Mouse (Mus musculus): ENCODE data around the gene Fndc7. TPM values are rescaled to one million over a fixed set of nuclear protein-coding genes. Genes with fewer than 3 reads are reported as not detected.
"Not testable (repeated sequence)": the region's sequence is repeated elsewhere in the genome, so short reads cannot be mapped to it uniquely, and the experiment has no call there.

Fndc7 gene
- polyA plus RNA-seq, 1 experiment = 0.26 TPM

- H3K79me2 ChIP-seq (ENCODE audit: control insufficient read depth, insufficient read depth) = no peaks in the 10 kb centered on the region
- no peak overlapping the region for H3ac ChIP-seq (ENCODE audit: control insufficient read depth, insufficient read length)
- H3K4me3 ChIP-seq = no peak overlapping the region
- no peaks in the 10 kb centered on the region for H3K27me3 ChIP-seq (ENCODE audit: control insufficient read depth, insufficient read depth, insufficient read length)
- TF ChIP-seq TCF12 (IDR thresholded peaks at IDR 0.05; ENCODE audit: insufficient read depth, poor library complexity, severe bottlenecking) (no peak), POLR2A (IDR thresholded peaks at IDR 0.05; ENCODE audit: insufficient read length, low read depth) (no peak), MYOG (IDR thresholded peaks at IDR 0.05; ENCODE audit: control insufficient read depth in 1 of 3, insufficient read depth in 1 of 3, insufficient read length in 2 of 3, low read depth in 2 of 3) (peak in 1 of 3 experiments; percentile 53)
- H3K4me2 ChIP-seq (ENCODE audit: low read depth) = no peak overlapping the region
- no peaks in the 10 kb centered on the region for H3K36me3 ChIP-seq (ENCODE audit: control insufficient read depth, insufficient read depth)
Observed at GRCm38 (mm10) chr3:108885686-108886530, 3.9 kb downstream of the Fndc7 start.

GRCm38 (mm10) chr3:108884706-108885289 lies 5.0 kb downstream of the Fndc7 start:
- Histone ChIP-seq H3K79me2 (ENCODE audit: control insufficient read depth, insufficient read depth) (no peaks in the 10 kb centered on the region), H3ac (ENCODE audit: control insufficient read depth, insufficient read length) (no peak overlapping the region), H3K27me3 (ENCODE audit: control insufficient read depth, insufficient read depth, insufficient read length) (no peaks in the 10 kb centered on the region), H3K4me2 (ENCODE audit: low read depth) (no peak overlapping the region), H3K36me3 (ENCODE audit: control insufficient read depth, insufficient read depth) (no peaks in the 10 kb centered on the region), H3K4me3 (no peak overlapping the region)
- TF ChIP-seq CEBPB (IDR thresholded peaks at IDR 0.05; ENCODE audit: insufficient read depth, poor library complexity, severe bottlenecking) (no peak), MYOD1 (IDR thresholded peaks at IDR 0.05; ENCODE audit: control insufficient read depth in 1 of 3, insufficient read length in 2 of 3, low read depth in 2 of 3) (no peak), TCF3 (IDR thresholded peaks at IDR 0.05; ENCODE audit: insufficient read length, low read depth) (no peak), POLR2AphosphoS2 (IDR thresholded peaks at IDR 0.05; ENCODE audit: insufficient read length, low read depth) (no peak)

GRCm38 (mm10) chr3:108883067-108883466 lies 6.7 kb downstream of the Fndc7 start:
- no peaks in the 10 kb centered on the region for H3K27me3 ChIP-seq (ENCODE audit: control insufficient read depth, insufficient read depth, insufficient read length)
- no peak overlapping the region for H3ac ChIP-seq (ENCODE audit: control insufficient read depth, insufficient read length)
- H3K4me3 ChIP-seq = no peak overlapping the region
- H3K79me2 ChIP-seq (ENCODE audit: control insufficient read depth, insufficient read depth) = no peaks in the 10 kb centered on the region
- TF ChIP-seq POLR2A (IDR thresholded peaks at IDR 0.05; ENCODE audit: insufficient read length, low read depth) = no peak
- TF ChIP-seq E2F4 (IDR thresholded peaks at IDR 0.05; ENCODE audit: insufficient read depth) = no peak
- no peak for TF ChIP-seq MYOD1 (IDR thresholded peaks at IDR 0.05; ENCODE audit: control insufficient read depth in 1 of 3, insufficient read length in 2 of 3, low read depth in 2 of 3)
- TF ChIP-seq USF1 (IDR thresholded peaks at IDR 0.05; ENCODE audit: low read depth) = no peak
- TF ChIP-seq MYOG (IDR thresholded peaks at IDR 0.05; ENCODE audit: control insufficient read depth in 1 of 3, insufficient read depth in 1 of 3, insufficient read length in 2 of 3, low read depth in 2 of 3) = no peak
- TF ChIP-seq CEBPB (IDR thresholded peaks at IDR 0.05; ENCODE audit: insufficient read depth, poor library complexity, severe bottlenecking) = no peak
- TF ChIP-seq SRF (IDR thresholded peaks at IDR 0.05; ENCODE audit: control insufficient read depth, insufficient read length, low read depth) = no peak
- no peak for TF ChIP-seq POLR2AphosphoS2 (IDR thresholded peaks at IDR 0.05; ENCODE audit: insufficient read length, low read depth)
- no peak for TF ChIP-seq TCF3 (IDR thresholded peaks at IDR 0.05; ENCODE audit: insufficient read length, low read depth)
- TF ChIP-seq REST (IDR thresholded peaks at IDR 0.05; ENCODE audit: insufficient read depth, insufficient read length) = no peak
- no peak overlapping the region for H3K4me2 ChIP-seq (ENCODE audit: low read depth)
- no peaks in the 10 kb centered on the region for H3K36me3 ChIP-seq (ENCODE audit: control insufficient read depth, insufficient read depth)

- not testable (repeated sequence) for H3K27me3 ChIP-seq (ENCODE audit: control insufficient read depth, insufficient read depth, insufficient read length); H3ac ChIP-seq (ENCODE audit: control insufficient read depth, insufficient read length); H3K79me2 ChIP-seq (ENCODE audit: control insufficient read depth, insufficient read depth); H3K4me3 ChIP-seq; H3K36me3 ChIP-seq (ENCODE audit: control insufficient read depth, insufficient read depth)
- peak overlapping the region; percentile 85 for H3K4me2 ChIP-seq (ENCODE audit: low read depth)
Observed at GRCm38 (mm10) chr3:108881873-108882272, 7.9 kb downstream of the Fndc7 start.

GRCm38 (mm10) chr3:108880544-108881507 lies 9.0 kb downstream of the Fndc7 start:
- Histone ChIP-seq H3K79me2 (ENCODE audit: control insufficient read depth, insufficient read depth) (no peaks in the 10 kb centered on the region), H3K4me3 (no peak overlapping the region), H3K27me3 (ENCODE audit: control insufficient read depth, insufficient read depth, insufficient read length) (no peaks in the 10 kb centered on the region), H3K36me3 (ENCODE audit: control insufficient read depth, insufficient read depth) (no peaks in the 10 kb centered on the region), H3K4me2 (ENCODE audit: low read depth) (peak overlapping the region; percentile 85), H3ac (ENCODE audit: control insufficient read depth, insufficient read length) (no peak overlapping the region)
- TF ChIP-seq TCF12 (IDR thresholded peaks at IDR 0.05; ENCODE audit: insufficient read depth, poor library complexity, severe bottlenecking) (no peak), TCF3 (IDR thresholded peaks at IDR 0.05; ENCODE audit: insufficient read length, low read depth) (no peak), CEBPB (IDR thresholded peaks at IDR 0.05; ENCODE audit: insufficient read depth, poor library complexity, severe bottlenecking) (no peak), SRF (IDR thresholded peaks at IDR 0.05; ENCODE audit: control insufficient read depth, insufficient read length, low read depth) (no peak), USF1 (IDR thresholded peaks at IDR 0.05; ENCODE audit: low read depth) (no peak), MAX (IDR thresholded peaks at IDR 0.05; ENCODE audit: low read depth) (no peak), MYOG (IDR thresholded peaks at IDR 0.05; ENCODE audit: control insufficient read depth in 1 of 3, insufficient read depth in 1 of 3, insufficient read length in 2 of 3, low read depth in 2 of 3) (peak in 2 of 3 experiments; percentile 5 to 47), MYOD1 (IDR thresholded peaks at IDR 0.05; ENCODE audit: control insufficient read depth in 1 of 3, insufficient read length in 2 of 3, low read depth in 2 of 3) (peak; percentile 8 to 70 (median 45)), POLR2A (IDR thresholded peaks at IDR 0.05; ENCODE audit: insufficient read length, low read depth) (no peak)
